Mouse (Mus musculus) gastrocnemius, adult 8-10 months (tissue): ENCODE results near the gene Mctp1. TPM values are rescaled to one million over a fixed set of nuclear protein-coding genes. Genes with fewer than 3 reads are reported as not detected.

Source experiments
- total RNA-seq, 4 experiments: library from RNA; stranded (reverse); gene quantifications; 2 replicates each; pipeline ENCODE4 v1.2.4; 2022

Gene Mctp1
- total RNA-seq, 4 experiments from 2014 or later = 0.53 to 1.1 (median 0.72) TPM

Other genes with a start within 250 kb of the Mctp1 start
- gene Fam81b, start 79.5 kb upstream of the Mctp1 start, total RNA-seq = under 1 TPM in 1 of 4 experiments, not detected in 3; 0.46 TPM